26 mouse cellular contexts compared by ENCODE assay signal in genomic region chr12:79072576-79072975, GRCm38 (mm10). TPM values are rescaled to one million over a fixed set of nuclear protein-coding genes. Genes with fewer than 3 reads are reported as not detected.
"Had no signal": no experiment of that assay in that cellular context is flagged by ENCODE, and none has a peak within 500 bp of the region (broad histone marks: within the 10 kb centered on the region; RNA-seq: fewer than 3 reads in every experiment).

No protein-coding gene starts in this region.

- H3K4me1 ChIP-seq: heart, embryonic 13.5 days; heart, embryonic 15.5 days; hindbrain, embryonic 13.5 days; hindbrain, embryonic 15.5 days; limb, embryonic 10.5 days; limb, embryonic 12.5 days had no signal

- DNase-seq: gastrocnemius, adult 2 months; gastrocnemius, postnatal 10 days; gastrocnemius, postnatal 25 days; heart, adult 18-20 months; heart, postnatal 14 days; heart, postnatal 36 days; kidney, adult 11 months; kidney, adult 2 months; kidney, adult 9 months; kidney, postnatal 14 days; kidney, postnatal 36 days; liver had no signal

- H3K27ac ChIP-seq: gastrocnemius, adult 2 months; heart, embryonic 13.5 days; heart, embryonic 15.5 days; hindbrain, embryonic 13.5 days; hindbrain, embryonic 15.5 days; hindbrain, postnatal 0 days; kidney, embryonic 15.5 days; kidney, postnatal 0 days; left cerebral cortex, adult 2 months; limb, embryonic 10.5 days; limb, embryonic 12.5 days; liver, embryonic 14.5 days had no signal

- H3K27me3 ChIP-seq: heart, embryonic 13.5 days; hindbrain, embryonic 13.5 days; hindbrain, embryonic 15.5 days; kidney, embryonic 15.5 days; limb, embryonic 12.5 days had no signal

- H3K4me3 ChIP-seq: gastrocnemius, adult 2 months; heart, embryonic 13.5 days; heart, embryonic 15.5 days; hindbrain, embryonic 13.5 days; hindbrain, embryonic 15.5 days; kidney, embryonic 15.5 days; left cerebral cortex, adult 2 months; limb, embryonic 10.5 days; limb, embryonic 12.5 days had no signal

- H3K9ac ChIP-seq: heart, embryonic 13.5 days; heart, embryonic 15.5 days; hindbrain, embryonic 13.5 days; hindbrain, embryonic 15.5 days; kidney, embryonic 15.5 days; limb, embryonic 12.5 days; liver, embryonic 14.5 days had no signal

- H3K9me3 ChIP-seq: heart, embryonic 13.5 days; heart, embryonic 15.5 days; hindbrain, embryonic 13.5 days; hindbrain, embryonic 15.5 days; kidney, embryonic 15.5 days; limb, embryonic 10.5 days; limb, embryonic 12.5 days had no signal

- H3K4me2 ChIP-seq: heart, embryonic 11.5 days; heart, embryonic 13.5 days; heart, embryonic 15.5 days; hindbrain, embryonic 13.5 days; hindbrain, embryonic 15.5 days; kidney, embryonic 15.5 days; limb, embryonic 12.5 days; liver, embryonic 11.5 days had no signal

- ATAC-seq: hindbrain, postnatal 0 days had no signal

RNA-seq across cellular contexts. Expression of gene Arg2, which starts 58.0 kb away (rescaled TPM):
- total RNA-seq: gastrocnemius, adult 2 months; gastrocnemius, postnatal 10 days; gastrocnemius, postnatal 25 days; heart, adult 18-20 months; heart, postnatal 14 days; heart, postnatal 36 days had no signal
- polyA plus RNA-seq: heart, postnatal 0 days; liver, embryonic 11.5 days; liver, embryonic 14.5 days had no signal
